Mouse (Mus musculus): ENCODE measurements around the gene 2210017I01Rik.
A peak's percentile ranks its signal among the peaks of the same experiment; 100 is the strongest.

The 2210017I01Rik gene

DNA sequence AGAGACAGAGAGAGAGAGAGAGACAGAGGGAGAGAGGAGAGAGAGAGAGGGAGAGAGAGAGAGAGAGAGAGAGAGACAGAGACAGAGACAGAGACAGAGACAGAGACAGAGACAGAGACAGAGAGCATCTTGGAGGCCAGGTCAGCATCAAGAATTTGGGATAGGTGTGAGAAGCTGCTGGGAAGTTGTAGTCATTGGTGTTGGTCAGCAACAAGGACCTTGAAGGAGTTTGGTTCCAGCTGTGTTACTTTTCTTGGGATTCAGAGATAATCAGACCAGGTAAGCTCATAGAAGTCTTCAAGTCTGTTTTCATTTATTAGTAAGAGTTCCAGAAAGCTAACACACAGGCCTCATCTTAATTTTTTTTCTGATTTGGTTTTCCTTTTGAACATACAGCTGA, at the start of gene 2210017I01Rik:
TSS of gene 2210017I01Rik (minus strand) at position 101 of the 400 bp plus-strand sequence.
- no peak for DNase-seq (ENCODE audit: low spot score)

DNA sequence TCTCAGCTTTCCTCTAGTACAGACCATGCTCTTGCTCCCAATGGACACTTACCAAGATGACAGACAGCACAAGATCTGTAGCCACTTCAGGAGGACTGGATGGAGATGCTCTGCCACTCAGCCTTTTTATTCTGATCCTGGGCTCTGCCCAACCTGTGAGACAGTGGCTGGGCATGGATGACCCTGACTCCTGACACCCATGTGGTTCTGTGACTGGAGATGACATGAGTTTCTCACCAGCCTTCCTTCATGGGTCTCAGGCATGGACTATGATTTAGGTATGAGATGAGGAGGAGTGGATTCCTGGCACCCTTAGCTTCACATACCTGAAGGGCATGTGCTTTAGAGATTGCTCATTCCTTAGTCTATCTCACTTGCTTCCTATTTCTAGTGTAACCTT, 49.5 kb upstream of the 2210017I01Rik start, which contains the start of gene Lce1b:
TSS of gene Lce1b (minus strand) at position 101 of the 400 bp plus-strand sequence.
- no peak for DNase-seq (ENCODE audit: low spot score)

DNA sequence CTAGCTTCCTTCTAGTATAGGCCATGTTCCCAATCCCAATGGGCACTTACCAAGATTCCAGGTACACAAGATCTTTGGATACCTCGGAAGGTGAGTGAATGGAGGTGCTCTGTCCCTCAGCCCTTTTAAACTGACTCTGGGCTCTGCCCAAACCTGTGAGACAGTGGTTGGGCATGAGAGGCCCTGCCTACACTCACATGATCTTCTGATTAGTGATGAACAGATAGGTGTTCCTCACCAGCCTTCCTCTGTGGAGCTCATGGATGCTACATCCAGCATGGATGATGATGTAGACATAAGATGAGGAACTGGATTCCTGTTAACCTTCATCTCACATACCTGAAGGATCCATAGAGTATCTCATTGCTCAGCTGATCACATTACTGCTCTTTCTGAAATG, 40.9 kb upstream of the 2210017I01Rik start, which contains the start of gene Lce1a1:
TSS of gene Lce1a1 (minus strand) at position 101 of the 400 bp plus-strand sequence.
- DNase-seq (ENCODE audit: low spot score) = no peak

DNA sequence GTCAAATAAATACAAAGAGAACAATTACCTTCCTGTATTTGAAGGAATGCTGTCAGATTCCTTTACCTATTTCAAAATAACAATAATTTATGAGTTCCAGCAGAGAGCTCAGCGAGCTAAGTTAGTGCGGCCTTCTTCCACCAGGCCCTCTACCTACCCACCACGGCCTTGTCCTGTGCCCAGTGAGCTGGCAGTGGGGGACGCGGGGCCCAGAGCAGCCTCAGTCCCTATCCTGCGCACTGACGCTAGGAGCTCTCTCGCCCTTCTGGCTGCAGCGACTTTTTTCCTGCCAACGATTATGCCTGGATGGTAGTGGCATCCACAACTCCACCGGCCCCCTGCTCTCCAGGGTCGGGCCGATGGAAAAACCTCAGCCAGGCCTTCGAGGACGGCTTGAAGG, 32.6 kb upstream of the 2210017I01Rik start:
- no peak for DNase-seq (ENCODE audit: low spot score)

DNA sequence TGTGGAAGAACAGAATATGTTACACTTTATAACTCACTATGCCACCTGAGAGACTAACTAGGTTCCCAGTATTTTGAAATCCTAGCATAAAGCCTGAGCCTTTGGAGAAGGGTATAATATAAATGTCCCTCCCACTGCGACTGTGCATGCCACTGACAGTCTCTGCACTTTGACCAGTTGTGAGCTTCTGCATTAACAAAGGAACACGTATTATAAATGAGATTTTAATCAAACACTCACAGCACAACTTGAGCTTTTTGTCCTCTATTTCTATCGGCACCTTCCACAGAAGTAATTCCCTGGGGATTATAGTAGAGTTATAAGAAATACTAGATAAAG, 31.3 kb upstream of the 2210017I01Rik start:
- no peak for DNase-seq (ENCODE audit: low spot score)

DNA sequence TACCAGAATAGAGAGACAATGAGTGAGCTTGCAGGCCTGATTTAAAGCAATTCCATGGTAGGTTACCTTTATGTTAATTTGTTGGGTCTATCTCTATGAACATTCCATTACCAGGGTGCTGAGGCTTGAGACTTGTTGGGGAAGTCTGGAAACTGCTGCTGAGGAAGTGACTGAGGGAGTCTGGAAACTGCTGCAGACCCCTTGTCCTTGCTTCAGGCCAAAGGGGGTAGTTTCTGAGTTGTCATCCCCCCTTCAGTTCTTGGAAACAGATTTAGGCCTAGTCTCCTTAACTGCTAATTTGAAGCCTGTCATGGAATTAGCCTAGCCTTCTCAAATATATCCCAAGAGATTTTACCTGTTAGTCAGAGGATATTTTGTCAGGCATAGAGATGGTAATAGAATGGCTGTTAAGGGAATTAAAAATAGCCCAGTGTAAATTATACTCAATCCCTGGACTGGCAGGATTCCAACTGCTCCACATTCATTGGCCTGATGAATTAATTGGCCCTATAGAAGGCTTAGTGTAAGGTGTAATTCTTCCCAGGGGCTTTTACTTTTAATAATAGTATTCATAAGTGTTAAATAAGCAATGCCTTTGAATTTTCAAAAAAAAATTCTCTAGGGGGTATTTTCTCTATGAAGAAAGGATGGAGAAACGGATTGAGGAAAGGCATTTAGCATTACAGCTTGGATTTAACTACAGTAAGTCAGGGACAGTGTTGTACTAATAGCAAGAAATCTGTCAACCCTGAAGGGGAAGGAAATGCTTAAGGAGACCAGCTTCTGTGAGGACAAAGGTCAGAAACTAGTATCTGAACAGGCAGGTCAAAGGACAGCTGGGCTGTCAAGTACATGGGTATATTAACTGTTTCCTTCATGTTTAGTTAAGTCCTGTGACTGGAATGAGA, 30.7 kb upstream of the 2210017I01Rik start:
- DNase-seq (ENCODE audit: low spot score) = no peak

DNA sequence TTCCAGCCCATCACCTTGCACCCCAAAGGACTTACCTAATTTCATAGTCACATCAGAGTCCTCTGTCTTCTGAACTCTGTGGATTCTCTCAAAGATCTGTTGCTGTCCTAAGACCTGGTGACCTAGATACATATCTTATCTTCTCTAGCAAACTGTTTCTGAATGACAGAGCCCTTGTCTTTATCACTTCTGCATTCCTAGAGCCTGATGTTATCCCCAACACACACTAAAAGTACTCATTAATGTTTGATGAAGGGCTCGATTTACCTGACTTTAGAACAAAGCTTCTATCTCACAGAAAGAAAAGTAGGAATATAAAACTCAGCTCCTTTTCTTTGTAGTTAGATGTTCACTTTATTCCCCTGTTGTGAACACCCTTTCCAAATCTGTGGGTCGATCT, 14.3 kb upstream of the 2210017I01Rik start, which contains the start of gene Lce6a:
TSS of gene Lce6a (minus strand) at position 101 of the 400 bp plus-strand sequence.
- DNase-seq (ENCODE audit: low spot score) = no peak

DNA sequence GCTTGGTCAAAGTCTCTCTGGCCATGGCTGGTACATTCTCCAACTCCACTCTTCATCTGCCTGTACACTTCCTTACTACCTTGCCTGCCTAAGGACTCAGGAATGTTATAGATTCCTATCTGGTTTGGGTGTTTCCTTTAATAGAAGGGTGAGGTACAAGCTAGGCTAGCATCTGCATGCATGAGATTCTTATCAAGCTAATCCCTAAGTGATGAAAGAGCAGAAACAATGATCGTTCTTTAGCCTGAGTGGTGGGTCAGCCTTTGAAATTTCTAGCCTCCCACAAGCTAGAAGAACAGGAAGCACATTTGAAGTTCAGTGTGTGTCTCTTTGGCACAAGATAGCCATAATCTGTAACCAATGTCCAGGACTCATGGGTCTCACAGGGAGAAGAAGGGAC, 2.5 kb upstream of the 2210017I01Rik start:
- DNase-seq (ENCODE audit: low spot score) = no peak

DNA sequence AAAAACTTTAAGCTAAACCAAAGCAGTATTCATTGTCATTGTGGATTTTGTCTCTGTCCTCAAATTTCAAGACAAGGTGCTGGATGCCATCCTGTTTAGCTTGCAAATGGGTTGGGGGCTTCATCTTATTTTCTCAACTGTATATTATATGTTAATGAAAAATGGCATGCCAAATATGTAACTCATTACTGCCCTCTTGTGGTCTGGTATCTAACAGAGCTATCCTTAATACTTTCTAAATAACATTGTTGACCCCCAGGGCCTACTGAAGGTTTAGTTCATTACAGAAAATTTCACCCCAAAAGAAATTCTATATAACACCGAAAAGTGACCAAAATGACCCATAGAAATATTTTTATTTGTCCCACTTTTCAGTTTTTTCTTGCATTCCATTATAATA, 5.1 kb downstream of the 2210017I01Rik start:
- DNase-seq (ENCODE audit: low spot score) = no peak

DNA sequence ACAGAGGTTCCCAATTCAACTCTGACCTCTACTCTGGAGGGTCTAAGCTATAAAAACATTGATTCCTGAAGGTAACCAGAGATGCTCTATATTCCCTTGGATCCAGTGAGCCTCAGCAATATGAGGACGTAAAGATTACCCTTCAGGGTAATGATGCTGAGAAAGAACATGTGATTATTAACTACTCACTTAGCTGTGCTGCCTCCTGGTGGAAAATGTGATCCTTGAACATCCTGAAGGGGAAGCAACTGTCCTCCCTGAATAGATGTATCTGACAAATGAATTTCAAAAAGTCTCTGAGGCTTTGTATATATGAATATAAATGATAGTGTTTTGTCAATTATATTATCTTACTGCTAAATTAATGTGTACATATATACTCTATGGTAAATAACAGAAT, 6.8 kb downstream of the 2210017I01Rik start:
- DNase-seq (ENCODE audit: low spot score) = no peak

DNA sequence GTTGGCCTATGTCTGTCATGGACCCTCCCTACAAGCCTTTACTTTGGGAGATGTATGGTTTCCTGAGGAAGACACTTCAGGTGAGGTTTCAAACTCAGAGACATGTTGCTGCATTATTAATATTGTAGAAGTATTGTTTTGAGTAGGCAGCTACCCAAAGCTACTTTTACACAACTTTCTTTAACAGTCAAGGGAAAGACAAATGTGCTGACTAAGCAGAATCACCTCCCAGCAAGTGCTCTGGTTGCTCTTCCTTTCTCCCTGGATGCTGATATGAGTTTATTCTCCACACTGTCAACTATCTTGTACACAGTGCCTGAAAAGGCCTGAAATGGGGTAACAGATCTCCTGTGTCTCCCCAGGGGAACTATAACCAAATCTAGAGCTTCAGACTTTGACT, 7.3 kb downstream of the 2210017I01Rik start:
- DNase-seq (ENCODE audit: low spot score) = no peak

DNA sequence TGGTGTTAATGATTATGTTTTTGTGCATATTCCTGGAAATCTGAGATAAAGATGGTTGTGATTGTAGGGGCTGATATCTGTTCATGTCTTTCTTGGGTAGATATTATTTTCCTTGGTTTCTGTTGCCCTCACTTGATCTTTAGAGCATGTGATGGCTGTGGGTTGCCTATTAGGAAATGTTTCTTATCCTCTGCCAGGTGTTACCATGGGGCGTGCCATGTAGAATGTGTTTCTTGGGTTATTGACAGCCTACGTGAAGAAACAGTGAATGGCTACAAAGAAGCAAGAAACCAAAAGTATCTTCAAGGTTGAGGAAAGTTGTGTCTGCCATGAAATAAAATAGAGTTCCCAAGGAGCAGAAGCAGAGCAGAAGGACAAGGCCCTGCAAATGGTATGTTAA, 8.9 kb downstream of the 2210017I01Rik start:
- no peak for DNase-seq (ENCODE audit: low spot score)

DNA sequence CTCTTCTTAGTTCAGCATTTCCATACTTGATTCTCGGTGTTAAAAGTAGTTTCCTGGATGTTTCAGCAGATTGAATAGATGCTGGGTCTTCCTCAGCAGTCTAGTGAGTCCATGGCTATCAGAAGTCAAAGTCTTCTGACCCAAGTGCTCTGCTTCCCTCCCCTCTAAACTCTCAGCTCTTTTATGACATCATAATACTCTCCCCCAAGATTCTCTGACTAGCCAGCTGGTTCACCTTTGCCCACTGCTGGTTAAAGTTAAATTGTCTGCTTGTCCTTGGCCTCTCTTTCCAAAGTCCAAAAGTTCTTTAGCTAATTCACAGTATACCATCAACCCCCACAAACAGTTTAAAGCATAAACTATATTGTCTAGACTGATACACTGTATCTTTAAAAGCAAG, 18.4 kb downstream of the 2210017I01Rik start, which contains the start of gene Smcp:
TSS of gene Smcp (minus strand) at position 140 of the 400 bp plus-strand sequence.
- DNase-seq (ENCODE audit: low spot score) = no peak

DNA sequence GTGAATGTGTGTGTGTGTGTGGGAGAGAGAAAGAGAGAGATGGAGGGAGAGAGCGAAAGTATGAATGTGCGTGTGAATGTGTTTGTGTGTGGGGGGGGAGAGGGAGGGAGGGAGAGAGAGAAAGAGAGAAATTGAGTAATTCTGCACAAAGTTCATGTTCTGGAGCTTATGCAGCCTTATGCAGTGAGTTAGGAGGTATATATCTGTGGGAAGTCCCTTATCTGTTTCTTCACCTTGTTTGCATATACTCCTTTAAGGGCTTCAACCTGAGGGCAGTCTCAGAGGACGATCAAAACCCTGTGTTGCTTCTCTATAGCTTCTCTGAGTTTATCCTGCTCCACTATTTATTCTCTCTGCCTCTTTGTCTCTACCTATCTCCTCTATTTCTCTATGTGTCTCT, 20.1 kb downstream of the 2210017I01Rik start:
- DNase-seq (ENCODE audit: low spot score) = no peak

DNA sequence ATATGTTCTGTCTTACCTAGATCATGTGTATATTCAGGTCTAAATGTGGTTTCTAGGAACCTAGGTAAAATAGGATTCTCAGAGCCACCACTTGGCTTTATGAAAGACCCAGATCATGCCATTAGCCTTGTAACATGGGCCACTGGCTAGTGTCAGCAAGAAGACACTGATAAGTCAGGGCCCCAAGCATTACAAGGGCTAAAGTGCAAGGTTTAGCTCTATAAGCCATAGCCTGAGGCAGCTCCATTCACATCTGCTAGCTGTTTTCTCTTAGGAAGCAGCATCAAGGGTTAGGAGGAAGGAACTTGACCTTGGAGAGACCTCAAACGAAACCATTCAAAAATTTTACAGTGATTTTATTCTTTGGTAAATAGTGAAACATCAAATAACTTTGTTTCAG, 22.2 kb downstream of the 2210017I01Rik start:
- no peak for DNase-seq (ENCODE audit: low spot score)

DNA sequence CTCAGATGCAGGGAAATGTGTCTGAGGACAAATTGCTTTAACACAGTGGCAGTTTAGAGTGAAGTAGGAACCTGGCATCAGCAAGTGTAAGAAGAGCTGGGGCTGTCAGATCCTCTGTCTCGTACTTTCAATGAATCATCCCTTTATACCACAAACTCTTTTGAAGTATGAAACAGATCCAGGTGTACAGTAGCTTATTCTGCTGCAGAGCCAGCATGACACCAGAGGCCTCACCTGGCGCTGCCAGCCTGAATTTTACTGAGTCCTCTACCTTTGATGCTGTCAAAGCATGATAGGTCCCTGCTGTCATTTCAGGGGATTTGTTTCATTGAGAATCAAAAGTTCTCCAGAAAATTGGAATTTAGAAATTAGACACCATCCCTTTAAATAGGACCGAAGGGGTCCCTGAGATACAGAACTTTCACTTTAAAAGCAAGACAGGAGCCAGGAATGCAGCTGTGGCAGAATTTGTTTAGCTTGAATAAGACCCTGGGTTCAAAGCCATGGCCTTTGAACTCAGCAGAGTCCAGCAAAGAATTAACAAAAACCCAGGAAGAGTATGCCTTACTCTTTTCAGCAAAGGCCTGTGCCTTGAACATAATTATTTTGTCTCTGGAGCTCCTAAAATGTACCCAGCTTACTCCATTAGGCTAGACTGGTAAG, 24.0 kb downstream of the 2210017I01Rik start:
- DNase-seq (ENCODE audit: low spot score) = no peak

DNA sequence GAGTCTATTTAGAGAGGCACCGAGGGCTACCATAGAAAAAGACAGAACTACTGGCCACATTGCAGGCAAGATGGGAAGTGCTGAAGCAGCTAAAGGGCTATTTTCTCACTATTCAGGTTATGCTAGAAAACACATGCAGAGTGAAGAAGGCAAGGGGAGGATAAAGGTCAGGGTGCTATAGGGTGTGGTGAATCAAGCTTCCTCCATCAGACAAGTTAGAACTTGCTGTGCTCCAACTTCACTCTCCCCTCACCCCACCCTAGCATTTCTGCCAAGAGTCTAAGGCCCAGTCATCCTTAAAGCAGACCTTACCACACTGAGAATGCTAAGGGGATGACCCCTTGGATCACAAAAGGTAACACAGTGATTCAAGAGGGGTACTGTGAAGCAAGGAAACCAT, 27.8 kb downstream of the 2210017I01Rik start:
- DNase-seq (ENCODE audit: low spot score) = no peak

DNA sequence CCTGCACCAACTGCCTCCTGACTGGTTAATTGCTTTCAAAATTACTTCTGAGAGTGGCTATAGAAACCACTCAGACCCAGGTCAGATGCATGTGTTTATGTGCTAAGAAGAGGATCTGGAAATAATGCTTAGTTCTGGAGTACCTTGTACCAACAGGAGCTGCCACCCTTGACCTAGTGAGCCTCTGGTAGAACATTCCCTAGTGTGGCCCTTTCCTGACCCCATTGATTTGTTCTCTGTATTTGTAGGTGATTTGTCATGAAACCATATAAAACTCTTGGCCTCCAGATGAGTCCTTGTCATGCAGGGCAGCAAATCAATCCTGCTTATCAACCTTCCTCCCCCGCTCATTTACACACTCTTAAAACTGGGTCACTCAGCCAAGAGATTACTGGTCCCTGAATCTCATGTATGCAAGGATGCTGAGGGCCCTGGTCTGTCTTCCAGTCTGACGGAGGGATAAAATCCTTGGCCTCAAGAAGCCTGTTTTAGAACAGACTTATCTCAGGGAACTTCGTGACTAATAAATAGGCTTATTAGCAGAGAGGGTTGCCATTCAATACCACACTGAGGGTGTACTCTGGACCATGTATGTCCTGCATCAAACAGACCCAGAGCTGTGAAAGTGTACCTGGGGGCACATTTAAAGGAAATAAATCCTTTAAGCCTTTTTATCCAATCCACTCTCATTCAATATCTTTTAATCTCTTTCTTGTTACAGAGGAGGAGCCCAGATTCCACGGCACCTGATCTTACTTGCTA, 28.5 kb downstream of the 2210017I01Rik start:
- DNase-seq (ENCODE audit: low spot score) = no peak

DNA sequence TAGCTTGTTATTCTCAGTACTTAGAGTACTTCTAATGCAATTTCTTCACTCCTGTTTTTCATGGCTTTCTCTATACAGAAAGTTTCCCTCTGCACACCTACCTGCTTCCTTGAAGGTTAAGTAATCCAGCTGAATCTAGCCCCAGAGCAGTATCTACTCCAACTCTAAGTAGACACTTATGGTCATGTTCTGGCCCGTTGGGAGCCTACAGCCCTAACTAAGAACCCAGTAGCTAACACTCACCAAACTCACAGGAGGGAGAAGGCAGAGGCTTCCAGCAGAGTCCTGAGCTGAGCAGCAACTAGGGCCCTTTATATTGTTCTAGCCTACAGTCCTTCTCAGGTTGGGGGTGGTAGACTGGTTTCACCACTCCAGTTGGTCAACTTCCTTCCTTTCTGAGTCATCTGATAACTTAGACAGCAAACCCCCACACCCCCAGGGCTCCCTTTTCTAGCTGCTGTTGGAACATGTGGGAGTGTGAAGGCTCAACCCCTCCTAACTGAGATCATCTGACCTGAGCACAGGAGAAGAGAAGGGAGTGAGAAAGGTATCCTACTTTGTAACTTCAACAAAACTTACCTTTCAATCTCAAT, 33.7 kb downstream of the 2210017I01Rik start, which contains the start of gene Ivl:
TSS of gene Ivl (minus strand) at position 287 of the 593 bp plus-strand sequence.
- peak; percentile 31 for DNase-seq (ENCODE audit: low spot score)

DNA sequence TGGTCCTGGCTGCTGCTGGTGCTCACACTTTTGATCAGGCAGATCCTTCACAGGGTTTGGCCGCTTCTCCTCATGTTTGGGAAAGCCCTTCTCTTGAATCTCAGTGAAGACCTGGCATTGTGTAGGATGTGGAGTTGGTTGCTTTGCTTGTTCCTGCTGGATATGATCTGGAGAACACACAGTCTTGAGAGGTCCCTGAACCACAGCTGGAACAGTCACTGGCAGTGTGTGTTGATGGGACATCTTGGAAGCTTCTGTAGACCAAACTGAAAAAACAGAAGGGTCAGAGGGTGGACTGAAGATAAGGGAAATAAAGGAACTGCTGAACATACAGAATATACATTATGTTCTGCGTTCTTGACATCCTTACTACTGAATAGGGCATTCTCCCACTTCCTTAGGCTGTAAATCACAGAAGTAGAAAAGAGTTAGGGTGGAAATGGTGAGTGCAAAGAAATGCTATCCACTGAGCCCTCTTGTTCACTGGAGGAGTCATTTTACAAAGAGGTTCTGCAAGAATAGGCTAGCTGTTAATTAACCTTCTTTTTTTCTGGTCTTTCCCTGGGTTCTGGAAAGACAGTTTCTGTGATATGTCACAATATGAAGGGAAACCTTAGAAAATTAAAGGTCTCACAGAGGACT, 34.7 kb downstream of the 2210017I01Rik start:
- DNase-seq (ENCODE audit: low spot score) = no peak

DNA sequence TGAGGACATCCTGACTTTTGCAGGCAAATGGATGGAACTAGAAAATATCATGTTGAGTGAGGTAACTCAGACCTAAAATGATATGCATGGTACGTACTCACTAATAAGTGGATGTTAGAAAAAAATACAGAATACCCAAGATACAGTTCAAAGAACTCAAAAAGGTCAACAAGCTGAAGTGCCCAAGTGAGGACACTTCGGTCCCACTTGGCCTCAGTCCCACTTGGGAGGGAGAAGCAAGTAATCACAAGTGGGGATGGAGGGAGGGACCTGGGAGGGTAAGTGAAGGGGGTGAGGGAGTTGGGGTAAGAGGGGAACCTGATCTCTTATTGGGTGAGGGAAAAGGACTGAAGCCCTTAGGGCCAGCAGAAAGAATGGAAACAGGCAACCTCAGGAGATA, 38.5 kb downstream of the 2210017I01Rik start:
- DNase-seq (ENCODE audit: low spot score) = no peak

Data from urinary bladder, postnatal 25 days (tissue).